Mouse (Mus musculus) E14TG2a.4 (cell line): ENCODE data around the gene Stambpl1.

Experiments
- H3K27me3 ChIP-seq: 2 replicates; pipeline ENCODE4 v1.6.1; 2014; ENCODE audit warnings: low read length, control low read depth; ENCODE audit not compliant: insufficient read depth
- H3K36me3 ChIP-seq: 2 replicates; pipeline ENCODE4 v1.6.1; 2014; ENCODE audit warnings: low read length, control low read depth; ENCODE audit not compliant: insufficient read depth
- H3K4me1 ChIP-seq: replicated peaks from 2 replicates; pipeline ENCODE4 v1.6.1; 2014; ENCODE audit warnings: low read depth, low read length, control low read depth
- H3K4me3 ChIP-seq: replicated peaks from 2 replicates; pipeline ENCODE4 v1.5.1; 2014; ENCODE audit warnings: mild to moderate bottlenecking, low read length
- H3K9me3 ChIP-seq: 2 replicates; pipeline ENCODE4 v1.6.1; 2014; ENCODE audit warnings: low read length, control low read depth
- CTCF ChIP-seq: conservative IDR thresholded peaks from 2 replicates; pipeline ENCODE4 v1.5.1; 2014; ENCODE audit warnings: low read length
- NANOG ChIP-seq: IDR thresholded peaks from 2 replicates; pipeline ENCODE4 v1.6.1; 2014; ENCODE audit warnings: borderline replicate concordance, low read length, mixed read lengths
- POU5F1 ChIP-seq: IDR thresholded peaks from 2 replicates; pipeline ENCODE4 v1.6.1; 2014; ENCODE audit warnings: low read length, borderline replicate concordance

Stambpl1 gene

DNA sequence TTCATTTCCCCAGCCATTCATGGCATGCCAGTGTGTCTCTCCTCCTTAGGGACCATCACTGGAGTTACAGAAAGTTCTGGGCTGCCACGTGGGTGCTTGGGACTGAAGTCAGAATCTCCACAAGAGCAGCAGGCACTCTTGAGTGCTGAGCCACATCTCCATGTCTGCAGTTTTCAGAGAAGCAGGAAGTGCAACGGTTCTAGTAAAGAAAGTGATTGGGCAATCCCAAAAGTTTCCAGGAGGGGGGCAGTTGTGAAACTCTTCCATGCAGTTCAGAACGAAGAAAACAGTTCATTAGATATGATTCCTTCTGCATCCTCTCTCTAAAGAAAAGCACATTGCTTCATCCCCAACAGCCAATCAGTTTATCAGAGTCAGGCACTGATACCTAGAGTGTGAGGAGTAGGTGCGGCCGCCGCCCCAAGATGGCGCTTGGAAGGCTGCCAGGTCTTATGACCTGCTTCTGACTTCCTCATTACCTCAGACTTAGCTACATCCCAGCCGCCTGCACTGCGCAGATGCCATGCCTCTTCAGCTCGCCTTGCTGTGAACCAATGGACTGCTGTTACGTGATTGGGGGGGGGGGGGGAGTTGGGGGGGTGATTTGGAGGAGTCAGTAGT lies 78.2 kb downstream of the Stambpl1 start:
- H3K4me3 ChIP-seq: no peak overlapping the region
- no peaks in the 10 kb centered on the region for H3K27me3 ChIP-seq
- H3K4me1 ChIP-seq: no peaks in the 10 kb centered on the region
- TF ChIP-seq POU5F1: no peak
- no peak for TF ChIP-seq CTCF
- no peak for TF ChIP-seq NANOG
- no peaks in the 10 kb centered on the region for H3K36me3 ChIP-seq
- no peaks in the 10 kb centered on the region for H3K9me3 ChIP-seq

DNA sequence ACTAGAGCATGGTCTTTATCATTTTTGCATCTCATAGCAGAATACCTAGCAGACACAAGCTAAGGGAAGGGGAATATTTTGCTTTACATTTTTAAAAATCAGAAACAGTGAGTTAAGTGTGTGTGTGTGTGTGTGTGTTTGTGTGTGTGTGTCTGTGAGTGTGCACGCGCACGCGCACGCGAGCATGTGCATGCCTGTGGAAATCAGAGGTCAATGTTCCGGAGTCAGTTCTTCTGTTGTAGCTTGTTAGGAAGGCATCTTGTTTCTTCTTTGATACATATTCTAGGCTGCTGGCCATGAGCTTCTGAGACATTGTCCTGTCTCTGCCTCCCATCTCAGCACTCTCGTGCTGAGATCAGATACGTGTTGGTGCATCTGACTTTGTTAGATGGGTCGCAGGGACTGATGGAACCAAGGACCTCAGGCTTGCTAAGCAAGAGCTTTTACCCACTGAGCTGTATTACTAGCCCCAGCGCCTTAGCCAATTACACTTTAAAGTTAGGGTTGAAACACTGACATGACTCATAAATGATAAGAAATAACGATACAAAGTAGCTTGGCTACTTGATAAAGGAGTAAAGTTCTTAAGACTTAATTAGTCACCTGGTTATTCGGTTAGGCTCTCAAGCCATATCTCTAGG lies 78.9 kb downstream of the Stambpl1 start:
- Histone ChIP-seq H3K27me3 (no peaks in the 10 kb centered on the region), H3K9me3 (no peaks in the 10 kb centered on the region)
- TF ChIP-seq POU5F1: no peak
- TF ChIP-seq NANOG: no peak
- TF ChIP-seq CTCF: no peak

DNA sequence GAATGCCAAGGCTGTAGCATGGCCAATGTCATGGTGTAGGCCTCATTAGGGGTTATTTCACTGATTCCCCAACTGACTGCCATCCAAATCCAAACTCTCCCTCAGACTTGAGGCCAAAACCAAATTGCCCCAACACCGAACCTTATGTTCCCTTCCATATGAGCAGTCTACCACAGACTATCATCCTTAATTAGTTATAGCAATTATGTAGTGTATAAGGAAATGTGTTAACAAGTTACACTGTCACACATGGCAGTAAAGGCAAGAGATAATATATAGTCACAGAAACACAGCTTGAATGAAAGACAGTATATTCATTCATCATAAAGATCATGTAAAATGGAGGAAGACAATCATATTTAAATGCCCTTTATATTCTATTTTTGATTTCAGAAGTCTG lies 81.0 kb downstream of the Stambpl1 start:
- TF ChIP-seq NANOG (no peak), POU5F1 (no peak), CTCF (no peak)
- no peaks in the 10 kb centered on the region for H3K4me1 ChIP-seq
- no peaks in the 10 kb centered on the region for H3K36me3 ChIP-seq
- no peak overlapping the region for H3K4me3 ChIP-seq
- H3K27me3 ChIP-seq: no peaks in the 10 kb centered on the region
- no peaks in the 10 kb centered on the region for H3K9me3 ChIP-seq

More for the DNA sequence above, 78.9 kb downstream of the Stambpl1 start:
- Histone ChIP-seq H3K4me3 (no peak overlapping the region), H3K4me1 (no peaks in the 10 kb centered on the region), H3K36me3 (no peaks in the 10 kb centered on the region)

DNA sequence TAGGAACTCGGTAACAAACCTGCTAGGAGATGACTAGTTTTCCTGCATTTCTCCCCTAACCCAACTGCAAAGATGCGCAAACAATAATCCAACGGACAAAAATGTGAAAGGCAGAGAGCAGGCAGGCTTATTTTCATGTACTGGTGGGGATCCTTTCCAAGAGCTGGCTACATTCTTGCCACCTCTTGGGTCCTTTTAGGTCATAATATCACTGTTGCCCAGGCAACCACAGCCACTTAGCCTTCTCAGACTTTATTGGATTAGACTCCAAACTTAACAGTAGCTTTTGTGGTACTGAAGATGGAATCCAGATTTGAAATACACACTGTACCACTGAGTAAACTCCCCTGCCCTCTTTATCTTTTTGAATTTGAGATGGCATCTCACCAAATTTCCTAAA lies 86.0 kb downstream of the Stambpl1 start:
- Histone ChIP-seq H3K4me3 (no peak overlapping the region), H3K36me3 (no peaks in the 10 kb centered on the region), H3K9me3 (no peaks in the 10 kb centered on the region), H3K27me3 (no peaks in the 10 kb centered on the region), H3K4me1 (no peaks in the 10 kb centered on the region)
- TF ChIP-seq CTCF (no peak), POU5F1 (no peak), NANOG (no peak)

DNA sequence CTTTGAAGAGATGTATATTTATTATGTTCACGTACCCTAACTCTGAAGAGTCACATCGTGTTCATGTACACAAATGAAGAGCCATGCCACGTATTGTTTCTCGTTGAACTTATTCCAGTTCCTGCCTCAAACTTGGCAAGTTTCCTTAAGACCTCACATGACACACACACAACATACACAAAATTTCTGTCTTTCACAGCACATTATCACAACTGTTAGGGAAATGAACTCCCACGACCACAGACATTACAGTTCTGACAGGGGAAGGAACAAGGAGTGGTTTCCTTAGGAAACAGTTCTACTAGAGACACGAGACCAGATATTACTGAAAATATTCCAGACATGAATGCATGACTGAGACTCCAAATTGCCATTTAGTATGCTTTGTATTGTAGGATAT lies 91.6 kb downstream of the Stambpl1 start:
- TF ChIP-seq CTCF (no peak), NANOG (no peak)

DNA sequence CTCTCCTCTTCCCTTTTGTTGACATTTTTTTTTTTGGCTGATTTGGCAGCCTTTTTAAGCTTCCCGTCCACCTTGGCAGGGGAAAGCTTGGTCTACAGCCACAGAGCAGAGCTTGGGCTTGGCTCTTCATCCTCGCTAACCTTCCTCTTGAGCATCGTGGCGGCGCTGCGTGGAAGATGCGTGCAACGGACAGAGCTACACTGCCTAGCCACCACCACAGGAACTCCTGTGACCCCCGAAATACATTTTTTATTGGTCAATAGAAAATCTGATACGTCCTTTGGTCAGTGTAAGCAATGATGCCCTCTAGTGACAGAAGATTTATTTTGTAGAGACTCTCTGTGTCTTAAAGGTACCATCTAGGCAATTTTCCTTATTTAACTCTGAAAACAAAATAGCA lies 92.4 kb downstream of the Stambpl1 start:
- no peak overlapping the region for H3K4me3 ChIP-seq
- no peaks in the 10 kb centered on the region for H3K9me3 ChIP-seq
- no peaks in the 10 kb centered on the region for H3K4me1 ChIP-seq
- TF ChIP-seq CTCF (0 out of 2 replicates have a peak, but pooled peaks have one; percentile 8), NANOG (no peak)
- no peaks in the 10 kb centered on the region for H3K36me3 ChIP-seq
- peaks cover 3% of the 10 kb centered on the region for H3K27me3 ChIP-seq

More for the DNA sequence above, 91.6 kb downstream of the Stambpl1 start:
- Histone ChIP-seq H3K4me3 (no peak overlapping the region), H3K4me1 (no peaks in the 10 kb centered on the region), H3K9me3 (no peaks in the 10 kb centered on the region), H3K36me3 (no peaks in the 10 kb centered on the region), H3K27me3 (no peaks in the 10 kb centered on the region)

DNA sequence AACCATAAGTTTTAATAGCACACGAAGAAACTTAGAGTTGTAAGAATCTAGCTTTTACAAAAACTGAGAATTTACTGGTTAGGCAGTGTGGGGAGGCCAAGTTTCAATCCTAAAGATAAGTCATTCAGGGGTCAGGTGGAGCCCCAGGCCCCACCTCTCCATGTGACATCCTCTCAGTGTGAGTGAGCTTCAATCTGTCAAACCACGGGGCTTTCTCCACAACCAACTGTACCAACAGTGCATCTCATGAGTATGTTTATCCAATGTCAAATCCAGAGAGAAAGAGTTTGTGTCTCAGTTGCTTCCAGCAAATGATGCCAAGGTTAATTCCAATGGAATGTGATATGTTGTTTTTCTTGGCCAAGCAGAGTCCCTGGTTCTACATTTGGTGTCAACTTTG lies 92.8 kb downstream of the Stambpl1 start:
- H3K4me1 ChIP-seq: peaks cover under 1% of the 10 kb centered on the region; the same call in 1 of the 2 replicates
- no peaks in the 10 kb centered on the region for H3K36me3 ChIP-seq
- peaks cover 8% of the 10 kb centered on the region for H3K27me3 ChIP-seq
- H3K9me3 ChIP-seq: no peaks in the 10 kb centered on the region
- TF ChIP-seq POU5F1 (no peak), NANOG (no peak), CTCF (no peak)
- no peak overlapping the region for H3K4me3 ChIP-seq

DNA sequence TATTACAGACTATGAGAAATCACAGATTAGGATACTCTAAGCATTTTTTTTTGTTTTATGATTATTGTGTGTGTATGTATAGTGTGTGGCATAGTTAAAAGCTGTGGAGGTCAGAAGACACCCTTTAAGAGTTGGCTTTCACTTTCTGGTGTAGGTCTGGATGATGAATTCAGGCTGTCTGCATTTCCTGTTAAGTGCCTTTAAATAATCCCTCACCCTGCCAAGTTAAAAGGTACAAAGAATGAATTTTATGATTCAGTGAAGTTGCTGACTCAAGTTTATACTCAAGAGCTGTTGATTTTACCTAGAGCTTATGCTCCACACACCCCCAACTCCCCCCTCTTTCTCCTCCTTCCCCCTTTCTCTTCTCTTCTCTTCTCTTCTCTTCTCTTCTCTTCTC lies 95.2 kb downstream of the Stambpl1 start:
- Histone ChIP-seq H3K36me3 (no peaks in the 10 kb centered on the region), H3K4me3 (no peak overlapping the region), H3K27me3 (peaks cover 28% of the 10 kb centered on the region), H3K4me1 (peaks cover 12% of the 10 kb centered on the region), H3K9me3 (no peaks in the 10 kb centered on the region)
- TF ChIP-seq POU5F1: no peak
- TF ChIP-seq NANOG: no peak
- no peak for TF ChIP-seq CTCF

DNA sequence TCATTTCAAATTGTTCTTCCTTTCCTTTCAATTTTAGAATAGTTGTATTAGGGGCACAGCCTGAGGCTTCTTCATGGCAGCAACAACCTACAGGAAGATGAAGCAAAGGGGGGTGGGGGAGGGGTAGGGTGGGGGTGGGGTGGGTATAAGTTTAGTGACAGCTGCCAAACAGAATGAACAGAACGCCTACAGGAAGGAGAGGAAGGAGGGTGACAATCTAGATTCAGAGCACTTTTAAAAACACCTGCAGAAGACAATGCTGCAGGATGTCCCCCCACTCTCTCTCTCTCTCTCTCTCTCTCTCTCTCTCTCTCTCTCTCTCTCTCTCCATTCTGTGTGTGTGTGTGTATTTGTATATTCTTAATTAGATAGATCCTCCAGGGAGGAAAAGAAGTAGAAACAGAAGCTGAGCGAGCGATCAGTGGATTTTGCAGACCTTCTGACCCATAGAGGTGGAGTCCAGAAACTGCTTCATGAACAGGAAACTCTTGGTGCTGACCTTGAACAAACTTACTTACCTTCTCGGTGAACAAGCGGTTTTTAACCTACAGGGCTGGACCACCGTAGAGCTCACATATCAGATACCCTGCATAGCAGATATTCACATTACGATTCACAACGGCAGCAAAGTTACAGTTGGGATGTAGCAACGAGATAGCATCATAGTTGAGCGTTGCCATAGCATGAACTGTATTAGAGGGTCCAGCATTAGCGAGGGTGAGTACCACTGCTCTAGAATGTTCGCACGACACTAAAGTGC lies 95.8 kb downstream of the Stambpl1 start:
- TF ChIP-seq CTCF (no peak), POU5F1 (no peak), NANOG (no peak)
- H3K4me3 ChIP-seq: no peak overlapping the region
- peaks cover 34% of the 10 kb centered on the region for H3K27me3 ChIP-seq
- no peaks in the 10 kb centered on the region for H3K36me3 ChIP-seq
- no peaks in the 10 kb centered on the region for H3K9me3 ChIP-seq
- peaks cover 12% of the 10 kb centered on the region for H3K4me1 ChIP-seq
